Mouse (Mus musculus) lung, embryonic 16.5 days (tissue): ENCODE measurements around the gene Cd38. TPM values are rescaled to one million over a fixed set of nuclear protein-coding genes. Genes with fewer than 3 reads are reported as not detected.
"Not testable (repeated sequence)": the region's sequence is repeated elsewhere in the genome, so short reads cannot be mapped to it uniquely, and the experiment has no call there.

Experiments
- ATAC-seq: fragments of 200-750 bp; cut with Nextera tagmentation; 2 replicates; pipeline ENCODE4 v1.8.0; 2017; ENCODE audit warnings: low read depth, mild to moderate bottlenecking, moderate library complexity
- H3K27ac ChIP-seq: fragments of 300-500 bp; sonication (generic); 2 replicates; pipeline ENCODE4 v1.5.1; 2014; ENCODE audit warnings: mild to moderate bottlenecking, control low read depth, low read length
- H3K27me3 ChIP-seq: fragments of 300-500 bp; sonication (generic); 2 replicates; pipeline ENCODE4 v1.6.1; 2014; ENCODE audit warnings: low read depth, low read length, mixed read lengths; ENCODE audit not compliant: control insufficient read depth, insufficient read depth
- H3K36me3 ChIP-seq: fragments of 300-500 bp; sonication (generic); 2 replicates; pipeline ENCODE4 v1.6.1; 2014; ENCODE audit warnings: low read length; ENCODE audit not compliant: control insufficient read depth, insufficient read depth
- H3K4me1 ChIP-seq: fragments of 300-500 bp; sonication (generic); replicated peaks from 2 replicates; pipeline ENCODE4 v1.6.1; 2014; ENCODE audit warnings: low read length, mixed read lengths; ENCODE audit not compliant: control insufficient read depth, insufficient read depth
- H3K4me2 ChIP-seq: fragments of 300-500 bp; sonication (generic); 2 replicates; pipeline ENCODE4 v1.6.1; 2014; ENCODE audit warnings: low read depth, low read length, control low read depth
- H3K4me3 ChIP-seq: fragments of 300-500 bp; sonication (generic); 2 replicates; pipeline ENCODE4 v1.5.1; 2014; ENCODE audit warnings: mild to moderate bottlenecking, low read length, control low read depth
- H3K9ac ChIP-seq: fragments of 300-500 bp; sonication (generic); 2 replicates; pipeline ENCODE4 v1.6.1; 2014; ENCODE audit warnings: low read length, control low read depth
- H3K9me3 ChIP-seq: fragments of 300-500 bp; sonication (generic); 2 replicates; pipeline ENCODE4 v1.6.1; 2016; ENCODE audit warnings: low read length; ENCODE audit not compliant: control insufficient read depth
- WGBS: fragments of 180-500 bp; shearing (Covaris S2); extraction: QIAGEN DNeasy Blood & Tissue Kit; methylation state at CpG from one replicate; pipeline ENCODE4 v1.1.7; 2014; 5-methylcytosine and 5-hydroxymethylcytosine counted together
- polyA plus RNA-seq: library from polyadenylated mRNA; unstranded; fragments of >200 nt; fragmentation: Nextera tagmentation; extraction: Ambion mirVana; gene quantifications from 2 replicates; pipeline ENCODE4 v1.2.1, GENCODE M21; 2015

Gene Cd38
- polyA plus RNA-seq, 1 experiment from 2014 or later: 31.6 TPM

- Histone ChIP-seq H3K36me3 (no peaks in the 10 kb centered on the region), H3K9ac (no peak overlapping the region), H3K4me3 (no peak overlapping the region), H3K9me3 (no peaks in the 10 kb centered on the region), H3K27ac (no peak overlapping the region), H3K4me1 (no peaks in the 10 kb centered on the region), H3K4me2 (no peak overlapping the region), H3K27me3 (no peaks in the 10 kb centered on the region)
- WGBS: 38% methylated on average over 9 of the region's 9 CpGs
- no peak for ATAC-seq
Measured at GRCm38 (mm10) chr5:43909213-43909612, 40.9 kb downstream of the Cd38 start.

GRCm38 (mm10) chr5:43910006-43910405 lies 41.7 kb downstream of the Cd38 start:
- Histone ChIP-seq H3K9ac (no peak overlapping the region), H3K4me2 (no peak overlapping the region), H3K4me3 (no peak overlapping the region), H3K4me1 (no peaks in the 10 kb centered on the region), H3K36me3 (no peaks in the 10 kb centered on the region), H3K9me3 (no peaks in the 10 kb centered on the region), H3K27me3 (no peaks in the 10 kb centered on the region), H3K27ac (no peak overlapping the region)
- no peak for ATAC-seq
- whole genome bisulfite sequencing: 87% methylated on average over 6 of the region's 6 CpGs

GRCm38 (mm10) chr5:43912844-43913243 lies 44.5 kb downstream of the Cd38 start, which contains the start of gene Gm7879:
Gene Gm7879 (plus strand): TSS chr5:43913144.
- not testable (repeated sequence) for H3K9ac ChIP-seq

GRCm38 (mm10) chr5:43915261-43915886 lies 47.0 kb downstream of the Cd38 start:
- WGBS: 78% methylated on average over 4 of the region's 4 CpGs
- H3K27me3 ChIP-seq: no peaks in the 10 kb centered on the region
- H3K9me3 ChIP-seq: no peaks in the 10 kb centered on the region
- H3K9ac ChIP-seq: no peak overlapping the region
- no peaks in the 10 kb centered on the region for H3K4me1 ChIP-seq
- no peak overlapping the region for H3K27ac ChIP-seq
- H3K4me2 ChIP-seq: no peak overlapping the region
- no peak overlapping the region for H3K4me3 ChIP-seq
- ATAC-seq: no peak
- no peaks in the 10 kb centered on the region for H3K36me3 ChIP-seq

More at GRCm38 (mm10) chr5:43912844-43913243, 44.5 kb downstream of the Cd38 start, which contains the start of gene Gm7879:
- H3K4me1 ChIP-seq, ATAC-seq, H3K36me3 ChIP-seq, H3K4me2 ChIP-seq, H3K4me3 ChIP-seq, H3K9me3 ChIP-seq, H3K27ac ChIP-seq, H3K27me3 ChIP-seq: not testable (repeated sequence)
- WGBS: 93% methylated on average over 4 of the region's 4 CpGs

GRCm38 (mm10) chr5:43921877-43922276 lies 53.5 kb downstream of the Cd38 start:
- no peak overlapping the region for H3K4me2 ChIP-seq
- no peaks in the 10 kb centered on the region for H3K9me3 ChIP-seq
- H3K36me3 ChIP-seq: no peaks in the 10 kb centered on the region
- no peak overlapping the region for H3K27ac ChIP-seq
- no peak overlapping the region for H3K4me3 ChIP-seq
- WGBS: 89% methylated on average over 11 of the region's 11 CpGs
- H3K4me1 ChIP-seq: no peaks in the 10 kb centered on the region
- no peak for ATAC-seq
- no peaks in the 10 kb centered on the region for H3K27me3 ChIP-seq
- no peak overlapping the region for H3K9ac ChIP-seq

GRCm38 (mm10) chr5:43923933-43924332 lies 55.6 kb downstream of the Cd38 start:
- Histone ChIP-seq H3K4me1 (no peaks in the 10 kb centered on the region), H3K27ac (no peak overlapping the region), H3K4me3 (no peak overlapping the region), H3K36me3 (no peaks in the 10 kb centered on the region), H3K9ac (no peak overlapping the region), H3K4me2 (no peak overlapping the region), H3K9me3 (no peaks in the 10 kb centered on the region), H3K27me3 (no peaks in the 10 kb centered on the region)
- ATAC-seq: peak; percentile 31; the same call in 1 of the 2 replicates
- 24% methylated on average over 4 of the region's 4 CpGs for WGBS

- no peaks in the 10 kb centered on the region for H3K27me3 ChIP-seq
- H3K36me3 ChIP-seq: no peaks in the 10 kb centered on the region
- H3K4me1 ChIP-seq: no peaks in the 10 kb centered on the region
- H3K27ac ChIP-seq: no peak overlapping the region
- H3K9me3 ChIP-seq: no peaks in the 10 kb centered on the region
- no peak overlapping the region for H3K9ac ChIP-seq
- no peak overlapping the region for H3K4me3 ChIP-seq
- no peak for ATAC-seq
- no peak overlapping the region for H3K4me2 ChIP-seq
Measured at GRCm38 (mm10) chr5:43927729-43928128, 59.4 kb downstream of the Cd38 start.

GRCm38 (mm10) chr5:43933269-43933668 lies 64.9 kb downstream of the Cd38 start:
- ATAC-seq: no peak
- H3K4me3 ChIP-seq: no peak overlapping the region
- H3K36me3 ChIP-seq: no peaks in the 10 kb centered on the region
- 19% methylated on average over 2 of the region's 2 CpGs for WGBS
- H3K27me3 ChIP-seq: no peaks in the 10 kb centered on the region
- H3K4me1 ChIP-seq: no peaks in the 10 kb centered on the region
- H3K4me2 ChIP-seq: no peak overlapping the region
- H3K27ac ChIP-seq: no peak overlapping the region
- H3K9me3 ChIP-seq: no peaks in the 10 kb centered on the region
- no peak overlapping the region for H3K9ac ChIP-seq

GRCm38 (mm10) chr5:43947330-43947977 lies 79.1 kb downstream of the Cd38 start:
- WGBS: 12% methylated on average over 9 of the region's 9 CpGs
- no peak overlapping the region for H3K9ac ChIP-seq
- H3K4me3 ChIP-seq: peak overlapping the region; percentile 34
- H3K27me3 ChIP-seq: no peaks in the 10 kb centered on the region
- H3K4me2 ChIP-seq: peak overlapping the region; percentile 44
- ATAC-seq: 0 out of 2 replicates have a peak, but pooled peaks have one; percentile 23
- H3K4me1 ChIP-seq: peaks cover 14% of the 10 kb centered on the region
- H3K27ac ChIP-seq: peak overlapping the region; percentile 80
- H3K36me3 ChIP-seq: no peaks in the 10 kb centered on the region
- no peaks in the 10 kb centered on the region for H3K9me3 ChIP-seq
